Comparison of ENCODE assay signal across 25 mouse cellular contexts in genomic region chr7:113297813-113298212, GRCm38 (mm10).
DNase-seq lines count a peak whose midpoint lies in the region; ATAC-seq and TF ChIP-seq lines count a peak whose summit lies in the region.
"Had no signal": no experiment of that assay in that cellular context is flagged by ENCODE, and none has a peak within 500 bp of the region (broad histone marks: within the 10 kb centered on the region; RNA-seq: fewer than 3 reads in every experiment).

No protein-coding gene starts in this region.

- TF ChIP-seq EP300 in MEL (IDR thresholded peaks at IDR 0.05; ENCODE audit: low read depth in 1 of 2, low read length in 2 of 2): no peak

- peaks cover 61% of the 10 kb centered on the region for H3K4me1 ChIP-seq in G1E (ENCODE audit: insufficient read depth, low read depth, low read length)
- H3K4me1 ChIP-seq in MEL (ENCODE audit: control insufficient read depth in 1 of 2, insufficient read depth in 2 of 2, low read length in 2 of 2): peaks cover 5 to 29% of the 10 kb centered on the region in 2 experiments; a peak in 3 of 4 replicates
- peaks cover 8% of the 10 kb centered on the region for H3K4me1 ChIP-seq in heart, embryonic 11.5 days (ENCODE audit: control insufficient read depth, insufficient read depth, low read length)
- H3K4me1 ChIP-seq in heart, embryonic 12.5 days (replicated peaks): peaks cover 13% of the 10 kb centered on the region
- no peaks in the 10 kb centered on the region for H3K4me1 ChIP-seq in intestine, postnatal 0 days (replicated peaks; ENCODE audit: control insufficient read depth, insufficient read depth, low read length)

- TF ChIP-seq POLR2A in MEL (IDR thresholded peaks at IDR 0.05; ENCODE audit: control insufficient read depth in 1 of 2, insufficient read depth in 1 of 2, low read depth in 1 of 2, low read length in 2 of 2, poor library complexity in 1 of 2): no peak

- no peak overlapping the region for H3K9ac ChIP-seq in MEL (ENCODE audit: control insufficient read depth, low read depth, low read length, poor library complexity, severe bottlenecking)
- H3K9ac ChIP-seq in heart, embryonic 11.5 days (ENCODE audit: low read depth, low read length): no peak overlapping the region
- no peak overlapping the region for H3K9ac ChIP-seq in heart, embryonic 12.5 days
- H3K9ac ChIP-seq in intestine, postnatal 0 days (ENCODE audit: low read depth, low read length): no peak overlapping the region

- no peak overlapping the region for H3K27ac ChIP-seq in MEL (ENCODE audit: control insufficient read depth, low read depth, low read length)
- no peak overlapping the region for H3K27ac ChIP-seq in heart, embryonic 11.5 days (ENCODE audit: low read depth, low read length)
- H3K27ac ChIP-seq in heart, embryonic 12.5 days (ENCODE audit: poor library complexity, severe bottlenecking): no peak overlapping the region
- no peak overlapping the region for H3K27ac ChIP-seq in intestine, postnatal 0 days (ENCODE audit: low read depth, low read length)

- H3K27me3 ChIP-seq in G1E (ENCODE audit: insufficient read depth, low read length): no peaks in the 10 kb centered on the region
- no peaks in the 10 kb centered on the region for H3K27me3 ChIP-seq in MEL (ENCODE audit: control insufficient read depth in 1 of 2, insufficient read depth in 2 of 2, low read length in 2 of 2)
- H3K27me3 ChIP-seq in heart, embryonic 11.5 days (ENCODE audit: control insufficient read depth, insufficient read depth, low read length): no peaks in the 10 kb centered on the region
- no peaks in the 10 kb centered on the region for H3K27me3 ChIP-seq in heart, embryonic 12.5 days (replicated peaks)
- no peaks in the 10 kb centered on the region for H3K27me3 ChIP-seq in intestine, postnatal 0 days (replicated peaks; ENCODE audit: control insufficient read depth, insufficient read depth, low read length)
- H3K27me3 ChIP-seq: CH12.LX, Patski had no signal

- TF ChIP-seq CTCF in G1E (IDR thresholded peaks at IDR 0.05; ENCODE audit: low read depth, low read length) (no peak), MEL (IDR thresholded peaks at IDR 0.05 in 2 of 3, conservative IDR thresholded peaks at IDR 0.05 in 1 of 3; ENCODE audit: control insufficient read depth in 1 of 3, insufficient read depth in 1 of 3, low read depth in 2 of 3, low read length in 3 of 3, poor library complexity in 1 of 3, severe bottlenecking in 1 of 3) (no peak)
- TF ChIP-seq CTCF in intestine, postnatal 0 days (IDR thresholded peaks at IDR 0.05; ENCODE audit: low read depth): no peak

- H3K9me3 ChIP-seq in G1E (replicated peaks): no peaks in the 10 kb centered on the region
- H3K9me3 ChIP-seq in MEL (replicated peaks; ENCODE audit: insufficient read depth, low read length): no peaks in the 10 kb centered on the region
- H3K9me3 ChIP-seq in heart, embryonic 11.5 days (replicated peaks; ENCODE audit: control insufficient read depth, low read length): no peaks in the 10 kb centered on the region
- H3K9me3 ChIP-seq in heart, embryonic 12.5 days (replicated peaks): no peaks in the 10 kb centered on the region
- no peaks in the 10 kb centered on the region for H3K9me3 ChIP-seq in intestine, postnatal 0 days (ENCODE audit: control insufficient read depth)

- TF ChIP-seq RAD21 in MEL (IDR thresholded peaks at IDR 0.05; ENCODE audit: low read depth, low read length): no peak

- no peaks in the 10 kb centered on the region for H3K79me2 ChIP-seq in MEL (ENCODE audit: control insufficient read depth, insufficient read depth, low read length, poor library complexity)

- WGBS in heart, embryonic 11.5 days (ENCODE audit: insufficient replicate concordance): 81% methylated on average over 4 of the region's 4 CpGs
- WGBS in heart, embryonic 12.5 days: 93% methylated on average over 4 of the region's 4 CpGs
- 84% methylated on average over 4 of the region's 4 CpGs for WGBS in intestine, postnatal 0 days

- no peak overlapping the region for H3K4me2 ChIP-seq in heart, embryonic 11.5 days
- H3K4me2 ChIP-seq in heart, embryonic 12.5 days: no peak overlapping the region
- no peak overlapping the region for H3K4me2 ChIP-seq in intestine, postnatal 0 days (replicated peaks; ENCODE audit: low read depth)

- H3K4me3 ChIP-seq in G1E (ENCODE audit: low read depth, low read length) (peak overlapping the region; percentile 57; the same call in 1 of the 2 replicates), MEL (ENCODE audit: control insufficient read depth in 1 of 2, insufficient read depth in 1 of 2, low read depth in 2 of 2, low read length in 2 of 2) (no peak overlapping the region)
- H3K4me3 ChIP-seq in heart, embryonic 11.5 days (ENCODE audit: low read depth, low read length): no peak overlapping the region
- no peak overlapping the region for H3K4me3 ChIP-seq in heart, embryonic 12.5 days
- H3K4me3 ChIP-seq in intestine, postnatal 0 days (ENCODE audit: low read depth, low read length): no peak overlapping the region

- H3K36me3 ChIP-seq in G1E (replicated peaks): peaks cover 69% of the 10 kb centered on the region
- H3K36me3 ChIP-seq in MEL (ENCODE audit: control insufficient read depth in 1 of 2, insufficient read depth in 2 of 2, low read length in 2 of 2): peaks cover 0 to 15% of the 10 kb centered on the region in 2 experiments; a peak in 2 of 4 replicates
- H3K36me3 ChIP-seq in heart, embryonic 11.5 days (ENCODE audit: control insufficient read depth, insufficient read depth, low read length): no peaks in the 10 kb centered on the region
- H3K36me3 ChIP-seq in heart, embryonic 12.5 days: peaks cover 24% of the 10 kb centered on the region
- peaks cover 44% of the 10 kb centered on the region for H3K36me3 ChIP-seq in intestine, postnatal 0 days (ENCODE audit: control insufficient read depth, insufficient read depth)

- ATAC-seq in G1E (ENCODE audit: extremely low read depth, insufficient number of reproducible peaks, low FRiP score, poor library complexity, severe bottlenecking): peak; percentile 25
- 0 out of 2 replicates have a peak, but pooled peaks have one; percentile 8 for ATAC-seq in megakaryocyte progenitor cell, adult 5-6 weeks (replicated peaks; ENCODE audit: poor library complexity)
- ATAC-seq in heart, embryonic 11.5 days (replicated peaks; ENCODE audit: insufficient number of reproducible peaks, low FRiP score, low TSS enrichment): no peak
- no peak for ATAC-seq in heart, embryonic 12.5 days (ENCODE audit: insufficient number of reproducible peaks, low FRiP score)
- no peak for ATAC-seq in intestine, postnatal 0 days
- ATAC-seq: activated CD4-positive, CD25-positive, alpha-beta regulatory T cell, adult 4 months; CD4-positive, CD25-positive, alpha-beta regulatory T cell, adult 4 months; Patski had no signal

- DNase-seq in G1E (ENCODE audit: low spot score) (no peak), MEL (ENCODE audit: low read depth, low spot score) (peak; percentile 55), MEL-GATA-1-ER (ENCODE audit: extremely low read depth, low read depth) (peak; percentile 30), adipocyte (ENCODE audit: low spot score) (no peak)
- DNase-seq: adrenal gland, adult 2 months; adrenal gland, adult 8-10 months; adrenal gland, postnatal 10 days; adrenal gland, postnatal 14 days; adrenal gland, postnatal 25 days; adrenal gland, postnatal 36 days; B cell, adult 2 months; cerebellum, adult 11 months; cerebellum, adult 11-12 months; cerebellum, adult 18-20 months; cerebellum, adult 2 months; cerebellum, adult 8-10 months; cerebellum, adult 9-10 months had no signal

TF ChIP-seq in MEL, 35 proteins besides CTCF, POLR2A, EP300 and RAD21:
- peak; percentile 27; the same call in 1 of the 2 replicates for TF ChIP-seq TAL1 (IDR thresholded peaks at IDR 0.05; ENCODE audit: low read length)
- TF ChIP-seq NELFE (IDR thresholded peaks at IDR 0.05; ENCODE audit: low read depth, low read length): no peak

Comparison
In these comparisons a context has a peak if more than half of its experiments do, and no peak if none do; other contexts are left out.
1. ATAC-seq: peak in G1E (single experiment) and megakaryocyte progenitor cell, adult 5-6 weeks (single experiment); none in heart, embryonic 11.5 days (single experiment), heart, embryonic 12.5 days (single experiment) and intestine, postnatal 0 days (single experiment).
2. DNase-seq: peak in MEL (single experiment) and MEL-GATA-1-ER (single experiment); none in G1E (single experiment) and adipocyte (single experiment).